Mouse (Mus musculus) hindbrain, embryonic 14.5 days (tissue): Measurements from ENCODE around the gene Bcar3. TPM values are rescaled to one million over a fixed set of nuclear protein-coding genes. Genes with fewer than 3 reads are reported as not detected.

ENCODE experiments used
- ATAC-seq: fragments of 200-750 bp; cut with Nextera tagmentation; 2 replicates; pipeline ENCODE4 v1.8.0; 2017; ENCODE audit warnings: moderate number of reproducible peaks, mild to moderate bottlenecking, moderate TSS enrichment, moderate library complexity; ENCODE audit not compliant: low FRiP score
- DNase-seq: peaks from one replicate; pipeline ENCODE4 v3.0.0-alpha.2; 2015; ENCODE audit warnings: low spot score
- H3K27ac ChIP-seq: fragments of 300-500 bp; sonication (generic); 2 replicates; pipeline ENCODE4 v1.5.1; 2014; ENCODE audit warnings: mild to moderate bottlenecking, moderate library complexity
- H3K27me3 ChIP-seq: fragments of 300-500 bp; sonication (generic); 2 replicates; pipeline ENCODE4 v1.6.1; 2014; ENCODE audit warnings: mild to moderate bottlenecking, low read length, mixed read lengths; ENCODE audit not compliant: control insufficient read depth, insufficient read depth
- H3K36me3 ChIP-seq: fragments of 300-500 bp; sonication (generic); replicated peaks from 2 replicates; pipeline ENCODE4 v1.6.1; 2014; ENCODE audit not compliant: control insufficient read depth, insufficient read depth
- H3K4me1 ChIP-seq: fragments of 300-500 bp; sonication (generic); replicated peaks from 2 replicates; pipeline ENCODE4 v1.6.1; 2014; ENCODE audit warnings: antibody characterized with exemption, low read length, mixed read lengths; ENCODE audit not compliant: control insufficient read depth, insufficient read depth
- H3K4me2 ChIP-seq: fragments of 300-500 bp; sonication (generic); replicated peaks from 2 replicates; pipeline ENCODE4 v1.6.1; 2014; ENCODE audit warnings: mild to moderate bottlenecking, moderate library complexity
- H3K4me3 ChIP-seq: fragments of 300-500 bp; sonication (generic); replicated peaks from 2 replicates; pipeline ENCODE4 v1.5.1; 2014; ENCODE audit warnings: mild to moderate bottlenecking, low read length
- H3K9ac ChIP-seq: fragments of 300-500 bp; sonication (generic); 2 replicates; pipeline ENCODE4 v1.6.1; 2014
- H3K9me3 ChIP-seq: fragments of 300-500 bp; sonication (generic); 2 replicates; pipeline ENCODE4 v1.6.1; 2016; ENCODE audit warnings: low read length; ENCODE audit not compliant: control insufficient read depth
- WGBS: fragments of 180-500 bp; shearing (Covaris S2); extraction: QIAGEN DNeasy Blood & Tissue Kit; methylation state at CpG from one replicate; pipeline ENCODE4 v1.1.7; 2014; 5-methylcytosine and 5-hydroxymethylcytosine counted together
- polyA plus RNA-seq: library from polyadenylated mRNA; unstranded; fragments of >200 nt; fragmentation: Nextera tagmentation; extraction: Ambion mirVana; gene quantifications from 2 replicates; pipeline ENCODE4 v1.2.1, GENCODE M21; 2014

The Bcar3 gene
- polyA plus RNA-seq, 1 experiment from 2014 or later = 6.2 TPM

GRCm38 (mm10) chr3:122483066-122483782 lies 189.3 kb downstream of the Bcar3 start:
- WGBS = 23% methylated on average over 14 of the region's 14 CpGs
- Histone ChIP-seq H3K27ac (peak overlapping the region; percentile 0; the same call in 1 of the 2 replicates), H3K4me2 (peak overlapping the region; percentile 10; the same call in 1 of the 2 replicates), H3K36me3 (no peaks in the 10 kb centered on the region), H3K9ac (no peak overlapping the region), H3K4me1 (peaks cover 35% of the 10 kb centered on the region), H3K4me3 (no peak overlapping the region; the same call in 1 of the 2 replicates), H3K9me3 (no peaks in the 10 kb centered on the region), H3K27me3 (no peaks in the 10 kb centered on the region)
- DNase-seq = no peak
- peak; percentile 43; the same call in 1 of the 2 replicates for ATAC-seq

GRCm38 (mm10) chr3:122483783-122484130 lies 189.8 kb downstream of the Bcar3 start:
- Histone ChIP-seq H3K9me3 (no peaks in the 10 kb centered on the region), H3K9ac (no peak overlapping the region), H3K27ac (no peak overlapping the region), H3K4me3 (no peak overlapping the region; the same call in 1 of the 2 replicates), H3K27me3 (no peaks in the 10 kb centered on the region), H3K4me1 (peaks cover 35% of the 10 kb centered on the region), H3K4me2 (peak overlapping the region; percentile 10; the same call in 1 of the 2 replicates), H3K36me3 (no peaks in the 10 kb centered on the region)
- no peak for DNase-seq
- ATAC-seq = no peak; the same call in 1 of the 2 replicates
- WGBS = 37% methylated on average over 5 of the region's 5 CpGs

GRCm38 (mm10) chr3:122484301-122484700 lies 190.4 kb downstream of the Bcar3 start:
- DNase-seq (no peak), ATAC-seq (no peak)
- no peaks in the 10 kb centered on the region for H3K9me3 ChIP-seq
- no peak overlapping the region for H3K27ac ChIP-seq
- 0 out of 2 replicates have a peak overlapping the region, but pooled peaks have one; percentile 9 for H3K4me2 ChIP-seq
- H3K9ac ChIP-seq = no peak overlapping the region
- no peak overlapping the region for H3K4me3 ChIP-seq
- H3K27me3 ChIP-seq = no peaks in the 10 kb centered on the region
- peaks cover 35% of the 10 kb centered on the region for H3K4me1 ChIP-seq
- no peaks in the 10 kb centered on the region for H3K36me3 ChIP-seq
- 29% methylated on average over 3 of the region's 3 CpGs for WGBS

GRCm38 (mm10) chr3:122485699-122486098 lies 191.8 kb downstream of the Bcar3 start:
- Histone ChIP-seq H3K4me2 (no peak overlapping the region), H3K4me3 (no peak overlapping the region), H3K27ac (no peak overlapping the region), H3K4me1 (peaks cover 28% of the 10 kb centered on the region), H3K27me3 (no peaks in the 10 kb centered on the region), H3K9ac (no peak overlapping the region), H3K9me3 (no peaks in the 10 kb centered on the region), H3K36me3 (no peaks in the 10 kb centered on the region)
- WGBS = 83% methylated on average over 4 of the region's 4 CpGs
- ATAC-seq (no peak), DNase-seq (no peak)

GRCm38 (mm10) chr3:122486193-122486592 lies 192.3 kb downstream of the Bcar3 start:
- H3K4me3 ChIP-seq = no peak overlapping the region
- H3K9ac ChIP-seq = no peak overlapping the region
- no peaks in the 10 kb centered on the region for H3K9me3 ChIP-seq
- H3K27me3 ChIP-seq = no peaks in the 10 kb centered on the region
- 87% methylated on average over 4 of the region's 4 CpGs for WGBS
- H3K36me3 ChIP-seq = no peaks in the 10 kb centered on the region
- H3K4me1 ChIP-seq = peaks cover 23% of the 10 kb centered on the region
- H3K4me2 ChIP-seq = no peak overlapping the region
- no peak for ATAC-seq
- H3K27ac ChIP-seq = no peak overlapping the region
- no peak for DNase-seq

- Histone ChIP-seq H3K27ac (no peak overlapping the region), H3K4me2 (no peak overlapping the region), H3K4me3 (no peak overlapping the region), H3K9me3 (no peaks in the 10 kb centered on the region), H3K9ac (no peak overlapping the region), H3K27me3 (no peaks in the 10 kb centered on the region), H3K36me3 (no peaks in the 10 kb centered on the region), H3K4me1 (peaks cover 13% of the 10 kb centered on the region)
- DNase-seq (no peak), ATAC-seq (no peak)
- WGBS = 70% methylated on average over 1 of the region's 1 CpGs
Measured at GRCm38 (mm10) chr3:122488051-122488754, 194.3 kb downstream of the Bcar3 start.

GRCm38 (mm10) chr3:122490574-122490973 lies 196.6 kb downstream of the Bcar3 start:
- Histone ChIP-seq H3K27me3 (no peaks in the 10 kb centered on the region), H3K4me2 (no peak overlapping the region), H3K4me3 (no peak overlapping the region), H3K36me3 (no peaks in the 10 kb centered on the region), H3K4me1 (peaks cover 10% of the 10 kb centered on the region), H3K9me3 (no peaks in the 10 kb centered on the region), H3K27ac (no peak overlapping the region), H3K9ac (no peak overlapping the region)
- ATAC-seq (no peak), DNase-seq (no peak)
- 89% methylated on average over 6 of the region's 6 CpGs for WGBS

- H3K36me3 ChIP-seq = no peaks in the 10 kb centered on the region
- no peak for ATAC-seq
- no peak for DNase-seq
- WGBS = 83% methylated on average over 3 of the region's 3 CpGs
- H3K4me3 ChIP-seq = no peak overlapping the region
- no peaks in the 10 kb centered on the region for H3K9me3 ChIP-seq
- H3K27me3 ChIP-seq = no peaks in the 10 kb centered on the region
- H3K4me2 ChIP-seq = no peak overlapping the region
- H3K27ac ChIP-seq = no peak overlapping the region
- peaks cover 10% of the 10 kb centered on the region for H3K4me1 ChIP-seq
- H3K9ac ChIP-seq = no peak overlapping the region
Measured at GRCm38 (mm10) chr3:122492006-122492405, 198.1 kb downstream of the Bcar3 start.

- no peak overlapping the region for H3K9ac ChIP-seq
- H3K4me1 ChIP-seq = peaks cover 10% of the 10 kb centered on the region
- no peaks in the 10 kb centered on the region for H3K27me3 ChIP-seq
- ATAC-seq (peak; percentile 26; the same call in 1 of the 2 replicates), DNase-seq (no peak)
- WGBS = 53% methylated on average over 21 of the region's 21 CpGs
- H3K9me3 ChIP-seq = no peaks in the 10 kb centered on the region
- H3K36me3 ChIP-seq = no peaks in the 10 kb centered on the region
- no peak overlapping the region for H3K4me3 ChIP-seq
- H3K4me2 ChIP-seq = peak overlapping the region; percentile 34
- no peak overlapping the region for H3K27ac ChIP-seq
Measured at GRCm38 (mm10) chr3:122492872-122493615, 199.1 kb downstream of the Bcar3 start.
